Comparison of ENCODE assay signal across 11 mouse cellular contexts in genomic region chr12:112961428-112961827, GRCm38 (mm10). TPM values are rescaled to one million over a fixed set of nuclear protein-coding genes. Genes with fewer than 3 reads are reported as not detected.
DNase-seq lines count a peak whose midpoint lies in the region; ATAC-seq and TF ChIP-seq lines count a peak whose summit lies in the region.
"Had no signal": no experiment of that assay in that cellular context is flagged by ENCODE, and none has a peak within 500 bp of the region (broad histone marks: within the 10 kb centered on the region; RNA-seq: fewer than 3 reads in every experiment).

No protein-coding gene starts in this region.

- 0 out of 2 replicates have a peak overlapping the region, but pooled peaks have one; percentile 16 for H3K27ac ChIP-seq in liver, postnatal 0 days (ENCODE audit: low read depth)
- no peak overlapping the region for H3K27ac ChIP-seq in liver, embryonic 12.5 days
- H3K27ac ChIP-seq in heart, postnatal 0 days (ENCODE audit: low read depth), result peak overlapping the region; percentile 70
- no peak overlapping the region for H3K27ac ChIP-seq in forebrain, embryonic 12.5 days
- H3K27ac ChIP-seq: embryonic facial prominence, embryonic 13.5 days; kidney, postnatal 0 days had no signal

- no peaks in the 10 kb centered on the region for H3K4me1 ChIP-seq in liver, postnatal 0 days (ENCODE audit: insufficient read depth)
- no peaks in the 10 kb centered on the region for H3K4me1 ChIP-seq in liver, embryonic 12.5 days
- H3K4me1 ChIP-seq in heart, postnatal 0 days (ENCODE audit: control insufficient read depth, insufficient read depth), result peaks cover 12% of the 10 kb centered on the region
- H3K4me1 ChIP-seq in forebrain, embryonic 12.5 days, result no peaks in the 10 kb centered on the region
- H3K4me1 ChIP-seq: embryonic facial prominence, embryonic 13.5 days had no signal

- no peaks in the 10 kb centered on the region for H3K9me3 ChIP-seq in liver, postnatal 0 days (ENCODE audit: low read length)
- H3K9me3 ChIP-seq in liver, embryonic 12.5 days (replicated peaks), result no peaks in the 10 kb centered on the region
- H3K9me3 ChIP-seq in heart, postnatal 0 days (replicated peaks; ENCODE audit: control insufficient read depth, low read length), result no peaks in the 10 kb centered on the region
- no peaks in the 10 kb centered on the region for H3K9me3 ChIP-seq in forebrain, embryonic 12.5 days
- H3K9me3 ChIP-seq: embryonic facial prominence, embryonic 13.5 days had no signal

- ATAC-seq in frontal cortex, adult (ENCODE audit: low TSS enrichment), result peak; percentile 20; the same call in 1 of the 2 replicates
- ATAC-seq in liver, postnatal 0 days, result no peak
- ATAC-seq in liver, embryonic 12.5 days, result no peak
- ATAC-seq in heart, postnatal 0 days (ENCODE audit: insufficient read depth, low read depth), result peak; percentile 83
- ATAC-seq in forebrain, embryonic 12.5 days (ENCODE audit: low FRiP score), result no peak

- no peak for DNase-seq in frontal cortex, adult 2 months (ENCODE audit: extremely low spot score in 1 of 2, low spot score in 1 of 2)
- no peak for DNase-seq in liver, postnatal 0 days
- peak; percentile 66 to 75 for DNase-seq in cerebellum, postnatal 10 days
- peak; percentile 52 for DNase-seq in heart, postnatal 0 days (ENCODE audit: low spot score)
- no peak for DNase-seq in urinary bladder, postnatal 4 days (ENCODE audit: low spot score in 2 of 2)
- DNase-seq: lung, postnatal 14 days had no signal

- no peak overlapping the region for H3K4me2 ChIP-seq in liver, postnatal 0 days (ENCODE audit: low read depth, low read length)
- H3K4me2 ChIP-seq in liver, embryonic 12.5 days, result no peak overlapping the region
- no peak overlapping the region for H3K4me2 ChIP-seq in heart, postnatal 0 days (ENCODE audit: low read depth, low read length)
- no peak overlapping the region for H3K4me2 ChIP-seq in forebrain, embryonic 12.5 days
- H3K4me2 ChIP-seq: embryonic facial prominence, embryonic 13.5 days had no signal

- 86% methylated on average over 7 of the region's 7 CpGs for WGBS in liver, postnatal 0 days (ENCODE audit: insufficient replicate concordance)
- 88% methylated on average over 7 of the region's 7 CpGs for WGBS in liver, embryonic 12.5 days (ENCODE audit: insufficient replicate concordance)
- 30% methylated on average over 7 of the region's 7 CpGs for WGBS in heart, postnatal 0 days
- WGBS in forebrain, embryonic 12.5 days, result 93% methylated on average over 7 of the region's 7 CpGs

- no peak for TF ChIP-seq EP300 in liver, postnatal 0 days (IDR thresholded peaks at IDR 0.05; ENCODE audit: low read depth)
- TF ChIP-seq EP300 in heart, postnatal 0 days (IDR thresholded peaks at IDR 0.05; ENCODE audit: low read depth), result no peak

- no peaks in the 10 kb centered on the region for H3K27me3 ChIP-seq in liver, postnatal 0 days (ENCODE audit: insufficient read depth, low read length)
- no peaks in the 10 kb centered on the region for H3K27me3 ChIP-seq in liver, embryonic 12.5 days (replicated peaks)
- no peaks in the 10 kb centered on the region for H3K27me3 ChIP-seq in heart, postnatal 0 days (ENCODE audit: control insufficient read depth, insufficient read depth, low read length)
- H3K27me3 ChIP-seq in forebrain, embryonic 12.5 days, result no peaks in the 10 kb centered on the region
- H3K27me3 ChIP-seq: embryonic facial prominence, embryonic 13.5 days had no signal

- no peak overlapping the region for H3K4me3 ChIP-seq in liver, postnatal 0 days (ENCODE audit: low read depth, low read length)
- H3K4me3 ChIP-seq in liver, embryonic 12.5 days, result no peak overlapping the region
- H3K4me3 ChIP-seq in heart, postnatal 0 days (ENCODE audit: low read depth, low read length), result no peak overlapping the region
- H3K4me3 ChIP-seq in forebrain, embryonic 12.5 days (replicated peaks), result no peak overlapping the region
- H3K4me3 ChIP-seq: embryonic facial prominence, embryonic 13.5 days had no signal

- H3K36me3 ChIP-seq in liver, postnatal 0 days (replicated peaks; ENCODE audit: insufficient read depth, low read length), result peaks cover 72% of the 10 kb centered on the region
- peaks cover 79% of the 10 kb centered on the region for H3K36me3 ChIP-seq in liver, embryonic 12.5 days
- peaks cover 68% of the 10 kb centered on the region for H3K36me3 ChIP-seq in heart, postnatal 0 days (replicated peaks; ENCODE audit: control insufficient read depth, insufficient read depth, low read length)
- peaks cover 73% of the 10 kb centered on the region for H3K36me3 ChIP-seq in forebrain, embryonic 12.5 days (replicated peaks)

- H3K9ac ChIP-seq in liver, postnatal 0 days (replicated peaks), result no peak overlapping the region
- H3K9ac ChIP-seq in liver, embryonic 12.5 days, result no peak overlapping the region
- peak overlapping the region; percentile 28; the same call in 1 of the 2 replicates for H3K9ac ChIP-seq in heart, postnatal 0 days (replicated peaks; ENCODE audit: low read depth, low read length)
- no peak overlapping the region for H3K9ac ChIP-seq in forebrain, embryonic 12.5 days
- H3K9ac ChIP-seq: embryonic facial prominence, embryonic 13.5 days had no signal

- no peak for TF ChIP-seq CTCF in liver, postnatal 0 days (IDR thresholded peaks at IDR 0.05; ENCODE audit: low read depth)
- no peak for TF ChIP-seq CTCF in heart, postnatal 0 days (IDR thresholded peaks at IDR 0.05; ENCODE audit: low read depth)

RNA-seq across cellular contexts. Expression of gene Btbd6, which starts 14.9 kb away (rescaled TPM):
- 70.7 and 75.5 TPM in 2 replicates for polyA plus RNA-seq in frontal cortex, adult 2 months (2012; rRNA removed)
- 4.1 and 4.7 TPM in 2 replicates for polyA plus RNA-seq in liver, postnatal 0 days (2015; fragmentation: Nextera tagmentation; extraction: Ambion mirVana)
- 9.2 and 10.1 TPM in 2 replicates for polyA plus RNA-seq in liver, embryonic 12.5 days (2016; fragmentation: Nextera tagmentation; extraction: Ambion mirVana)
- total RNA-seq in heart, postnatal 0 days (2014; rRNA removed; ENCODE audit: low replicate concordance), result 62.7 and 70.2 TPM in 2 replicates
- polyA plus RNA-seq in heart, postnatal 0 days (2015; fragmentation: Nextera tagmentation; extraction: Ambion mirVana), result 20.4 and 21.6 TPM in 2 replicates
- 28.2 and 29.2 TPM in 2 replicates for polyA plus RNA-seq in forebrain, embryonic 12.5 days (2016; fragmentation: Nextera tagmentation; extraction: Ambion mirVana)

RNA-seq across cellular contexts. Expression of gene Nudt14, which starts 19.5 kb away (rescaled TPM):
- polyA plus RNA-seq in frontal cortex, adult 2 months (2012; rRNA removed), result 19.0 and 22.4 TPM in 2 replicates
- polyA plus RNA-seq in liver, postnatal 0 days (2015; fragmentation: Nextera tagmentation; extraction: Ambion mirVana), result 30.0 and 30.6 TPM in 2 replicates
- polyA plus RNA-seq in liver, embryonic 12.5 days (2016; fragmentation: Nextera tagmentation; extraction: Ambion mirVana), result 21.4 and 21.7 TPM in 2 replicates
- 13.5 and 33.9 TPM in 2 replicates for total RNA-seq in heart, postnatal 0 days (2014; rRNA removed; ENCODE audit: low replicate concordance)
- polyA plus RNA-seq in heart, postnatal 0 days (2015; fragmentation: Nextera tagmentation; extraction: Ambion mirVana), result 28.2 and 33.2 TPM in 2 replicates
- polyA plus RNA-seq in forebrain, embryonic 12.5 days (2016; fragmentation: Nextera tagmentation; extraction: Ambion mirVana), result 51.5 and 54.4 TPM in 2 replicates

RNA-seq across cellular contexts. Expression of gene Jag2, which starts 31.9 kb away (rescaled TPM):
- 43.0 and 48.3 TPM in 2 replicates for polyA plus RNA-seq in frontal cortex, adult 2 months (2012; rRNA removed)
- 0.14 and 0.22 TPM in 2 replicates for polyA plus RNA-seq in liver, postnatal 0 days (2015; fragmentation: Nextera tagmentation; extraction: Ambion mirVana)
- 0.57 and 0.64 TPM in 2 replicates for polyA plus RNA-seq in liver, embryonic 12.5 days (2016; fragmentation: Nextera tagmentation; extraction: Ambion mirVana)
- 22.7 and 58.5 TPM in 2 replicates for total RNA-seq in heart, postnatal 0 days (2014; rRNA removed; ENCODE audit: low replicate concordance)
- polyA plus RNA-seq in heart, postnatal 0 days (2015; fragmentation: Nextera tagmentation; extraction: Ambion mirVana), result 1.8 and 3.3 TPM in 2 replicates
- polyA plus RNA-seq in forebrain, embryonic 12.5 days (2016; fragmentation: Nextera tagmentation; extraction: Ambion mirVana), result 5.6 and 6.2 TPM in 2 replicates

RNA-seq across cellular contexts. Expression of gene Brf1, which starts 39.1 kb away (rescaled TPM):
- 46.5 and 51.5 TPM in 2 replicates for polyA plus RNA-seq in frontal cortex, adult 2 months (2012; rRNA removed)
- 17.0 and 18.4 TPM in 2 replicates for polyA plus RNA-seq in liver, postnatal 0 days (2015; fragmentation: Nextera tagmentation; extraction: Ambion mirVana)
- 46.2 and 47.1 TPM in 2 replicates for polyA plus RNA-seq in liver, embryonic 12.5 days (2016; fragmentation: Nextera tagmentation; extraction: Ambion mirVana)
- 26.0 and 51.9 TPM in 2 replicates for total RNA-seq in heart, postnatal 0 days (2014; rRNA removed; ENCODE audit: low replicate concordance)
- polyA plus RNA-seq in heart, postnatal 0 days (2015; fragmentation: Nextera tagmentation; extraction: Ambion mirVana), result 24.5 TPM in 2 replicates
- 70.2 and 74.2 TPM in 2 replicates for polyA plus RNA-seq in forebrain, embryonic 12.5 days (2016; fragmentation: Nextera tagmentation; extraction: Ambion mirVana)

RNA-seq across cellular contexts. Expression of gene Pacs2, which starts 52.9 kb away (rescaled TPM):
- 70.3 and 72.3 TPM in 2 replicates for polyA plus RNA-seq in frontal cortex, adult 2 months (2012; rRNA removed)
- 3.9 and 4.0 TPM in 2 replicates for polyA plus RNA-seq in liver, postnatal 0 days (2015; fragmentation: Nextera tagmentation; extraction: Ambion mirVana)
- 8.3 and 9.6 TPM in 2 replicates for polyA plus RNA-seq in liver, embryonic 12.5 days (2016; fragmentation: Nextera tagmentation; extraction: Ambion mirVana)
- total RNA-seq in heart, postnatal 0 days (2014; rRNA removed; ENCODE audit: low replicate concordance), result 20.4 and 38.5 TPM in 2 replicates
- polyA plus RNA-seq in heart, postnatal 0 days (2015; fragmentation: Nextera tagmentation; extraction: Ambion mirVana), result 4.3 and 5.1 TPM in 2 replicates
- polyA plus RNA-seq in forebrain, embryonic 12.5 days (2016; fragmentation: Nextera tagmentation; extraction: Ambion mirVana), result 26.3 and 27.6 TPM in 2 replicates

Comparison
In these comparisons a context has a peak if more than half of its experiments do, and no peak if none do; other contexts are left out.
1. H3K27ac ChIP-seq: peak in liver, postnatal 0 days (single experiment) and heart, postnatal 0 days (single experiment); none in liver, embryonic 12.5 days (single experiment) and forebrain, embryonic 12.5 days (single experiment).
2. ATAC-seq: peak in frontal cortex, adult (single experiment) and heart, postnatal 0 days (single experiment); none in liver, postnatal 0 days (single experiment), liver, embryonic 12.5 days (single experiment) and forebrain, embryonic 12.5 days (single experiment).
3. DNase-seq: peak in cerebellum, postnatal 10 days (2 of 2) and heart, postnatal 0 days (single experiment); none in frontal cortex, adult 2 months (0 of 2), liver, postnatal 0 days (single experiment) and urinary bladder, postnatal 4 days (0 of 2).